Mouse (Mus musculus) adrenal gland, postnatal 36 days (tissue): ENCODE results near the gene Fut8. TPM values are rescaled to one million over a fixed set of nuclear protein-coding genes. Genes with fewer than 3 reads are reported as not detected.
"Not testable (repeated sequence)": the region's sequence is repeated elsewhere in the genome, so short reads cannot be mapped to it uniquely, and the experiment has no call there.

ENCODE experiments used
- DNase-seq, 2 experiments: peaks; one replicate each; pipeline ENCODE4 v3.0.0; 2021; ENCODE audit warnings: mixed read lengths in 1 of 2
- total RNA-seq, 2 experiments: library from RNA; stranded (reverse); gene quantifications; 2 replicates each; pipeline ENCODE4 v1.2.3; 2021

The Fut8 gene
- total RNA-seq, 2 experiments from 2014 or later: 39.2 to 43.0 TPM

GRCm38 (mm10) chr12:77222272-77222874, 15.6 kb upstream of the Fut8 start:
- no peak for DNase-seq

GRCm38 (mm10) chr12:77223595-77223994, 14.3 kb upstream of the Fut8 start:
- peak; percentile 83 to 84 for DNase-seq

- no peak for DNase-seq
Measured at GRCm38 (mm10) chr12:77224121-77224520, 13.8 kb upstream of the Fut8 start.

GRCm38 (mm10) chr12:77224891-77225290, 13.0 kb upstream of the Fut8 start:
- no peak for DNase-seq

GRCm38 (mm10) chr12:77225727-77226126, 12.2 kb upstream of the Fut8 start:
- no peak for DNase-seq

GRCm38 (mm10) chr12:77235958-77236357, 2.0 kb upstream of the Fut8 start:
- DNase-seq: no peak

GRCm38 (mm10) chr12:77238531-77239389, 835 bp downstream of the Fut8 start:
- peak; percentile 95 to 97 for DNase-seq

- DNase-seq: peak in 1 of 2 experiments; percentile 50
Measured at GRCm38 (mm10) chr12:77239390-77240061, 1.6 kb downstream of the Fut8 start.

- DNase-seq: no peak
Measured at GRCm38 (mm10) chr12:77240372-77240771, 2.4 kb downstream of the Fut8 start.

- DNase-seq: peak; percentile 6 to 38
Measured at GRCm38 (mm10) chr12:77240839-77241238, 2.9 kb downstream of the Fut8 start.

- peak; percentile 9 to 39 for DNase-seq
Measured at GRCm38 (mm10) chr12:77262650-77263049, 24.7 kb downstream of the Fut8 start.

- no peak for DNase-seq
Measured at GRCm38 (mm10) chr12:77263816-77264215, 25.9 kb downstream of the Fut8 start.

GRCm38 (mm10) chr12:77270694-77271093, 32.8 kb downstream of the Fut8 start:
- DNase-seq: no peak

GRCm38 (mm10) chr12:77288507-77288906, 50.6 kb downstream of the Fut8 start:
- DNase-seq: no peak

GRCm38 (mm10) chr12:77291017-77291416, 53.1 kb downstream of the Fut8 start:
- no peak for DNase-seq

GRCm38 (mm10) chr12:77291864-77292263, 53.9 kb downstream of the Fut8 start:
- not testable (repeated sequence) for DNase-seq

GRCm38 (mm10) chr12:77292375-77293258, 54.7 kb downstream of the Fut8 start:
- DNase-seq: no peak

GRCm38 (mm10) chr12:77296119-77296518, 58.2 kb downstream of the Fut8 start:
- DNase-seq: no peak

- peak in 1 of 2 experiments; percentile 1 for DNase-seq
Measured at GRCm38 (mm10) chr12:77297114-77297513, 59.2 kb downstream of the Fut8 start.

- peak in 1 of 2 experiments; percentile 1 for DNase-seq
Measured at GRCm38 (mm10) chr12:77297858-77298257, 59.9 kb downstream of the Fut8 start.

GRCm38 (mm10) chr12:77302011-77302410, 64.1 kb downstream of the Fut8 start:
- no peak for DNase-seq

- DNase-seq: no peak
Measured at GRCm38 (mm10) chr12:77303367-77303766, 65.4 kb downstream of the Fut8 start.
